Comparison of ENCODE assay signal across 19 mouse cellular contexts in genomic region chr5:141564197-141564596, GRCm38 (mm10).
A peak's percentile ranks its signal among the peaks of the same experiment; 100 is the strongest.
DNase-seq lines count a peak whose midpoint lies in the region; ATAC-seq and TF ChIP-seq lines count a peak whose summit lies in the region.
"Had no signal": no experiment of that assay in that cellular context is flagged by ENCODE, and none has a peak within 500 bp of the region (broad histone marks: within the 10 kb centered on the region; RNA-seq: fewer than 3 reads in every experiment).

No protein-coding gene starts in this region.

- no peak overlapping the region for H3K4me2 ChIP-seq in forebrain, postnatal 0 days (ENCODE audit: low read depth)
- H3K4me2 ChIP-seq in forebrain, embryonic 15.5 days (replicated peaks): no peak overlapping the region
- H3K4me2 ChIP-seq: forebrain, embryonic 13.5 days; hindbrain, embryonic 12.5 days; limb, embryonic 15.5 days had no signal

- WGBS in forebrain, postnatal 0 days: 84% methylated on average over 5 of the region's 5 CpGs
- 85% methylated on average over 5 of the region's 5 CpGs for WGBS in forebrain, embryonic 15.5 days

- no peaks in the 10 kb centered on the region for H3K4me1 ChIP-seq in forebrain, postnatal 0 days (ENCODE audit: insufficient read depth)
- H3K4me1 ChIP-seq in forebrain, embryonic 15.5 days: peaks cover 10% of the 10 kb centered on the region
- no peaks in the 10 kb centered on the region for H3K4me1 ChIP-seq in testis, adult 2 months (ENCODE audit: control insufficient read depth, insufficient read depth, low read length)

- H3K36me3 ChIP-seq in forebrain, postnatal 0 days (ENCODE audit: insufficient read depth): no peaks in the 10 kb centered on the region
- no peaks in the 10 kb centered on the region for H3K36me3 ChIP-seq in forebrain, embryonic 15.5 days
- H3K36me3 ChIP-seq in testis, adult 2 months (ENCODE audit: control insufficient read depth, insufficient read depth, low read length): no peaks in the 10 kb centered on the region
- H3K36me3 ChIP-seq: hindbrain, embryonic 12.5 days; limb, embryonic 15.5 days had no signal

- no peak overlapping the region for H3K27ac ChIP-seq in forebrain, postnatal 0 days (ENCODE audit: low read depth, low read length)
- no peak overlapping the region for H3K27ac ChIP-seq in forebrain, embryonic 15.5 days (replicated peaks)
- no peak overlapping the region for H3K27ac ChIP-seq in layer of hippocampus, adult 2 months
- H3K27ac ChIP-seq in testis, adult 2 months (ENCODE audit: control insufficient read depth, insufficient read depth, low read depth, low read length): no peak overlapping the region
- H3K27ac ChIP-seq: forebrain, embryonic 13.5 days; hindbrain, embryonic 12.5 days; limb, embryonic 15.5 days had no signal

- H3K4me3 ChIP-seq in forebrain, postnatal 0 days (ENCODE audit: low read depth, low read length): no peak overlapping the region
- no peak overlapping the region for H3K4me3 ChIP-seq in forebrain, embryonic 15.5 days
- H3K4me3 ChIP-seq in layer of hippocampus, adult 2 months: no peak overlapping the region
- no peak overlapping the region for H3K4me3 ChIP-seq in testis, adult 2 months (ENCODE audit: control insufficient read depth, low read depth, low read length)
- H3K4me3 ChIP-seq: forebrain, embryonic 13.5 days; hindbrain, embryonic 12.5 days; limb, embryonic 15.5 days had no signal

- ATAC-seq in forebrain, postnatal 0 days: no peak
- no peak for ATAC-seq in forebrain, embryonic 15.5 days (replicated peaks)
- ATAC-seq: forebrain, embryonic 13.5 days had no signal

- DNase-seq in forebrain, postnatal 0 days: no peak
- no peak for DNase-seq in layer of hippocampus, adult 2 months (ENCODE audit: low spot score in 2 of 2)
- DNase-seq in layer of hippocampus, adult 8-10 months (ENCODE audit: low spot score in 2 of 2): no peak
- no peak for DNase-seq in testis, postnatal 14 days (ENCODE audit: low spot score)
- DNase-seq in thymus, postnatal 14 days: no peak
- DNase-seq in right cerebral cortex, adult 18-20 months: no peak
- DNase-seq: adrenal gland, adult 2 months; cerebellum, adult 11-12 months; cerebellum, postnatal 36 days; heart, adult 11 months; kidney, postnatal 10 days; layer of hippocampus, adult 9-11 months; lung, postnatal 14 days; spleen, adult 18-20 months had no signal

- H3K9ac ChIP-seq in forebrain, postnatal 0 days: no peak overlapping the region
- no peak overlapping the region for H3K9ac ChIP-seq in forebrain, embryonic 15.5 days (replicated peaks)
- H3K9ac ChIP-seq: forebrain, embryonic 13.5 days; hindbrain, embryonic 12.5 days; limb, embryonic 15.5 days had no signal

- no peaks in the 10 kb centered on the region for H3K27me3 ChIP-seq in forebrain, postnatal 0 days (ENCODE audit: insufficient read depth, low read length)
- no peaks in the 10 kb centered on the region for H3K27me3 ChIP-seq in forebrain, embryonic 15.5 days
- H3K27me3 ChIP-seq in testis, adult 2 months (ENCODE audit: control insufficient read depth, insufficient read depth, low read length): no peaks in the 10 kb centered on the region
- H3K27me3 ChIP-seq: forebrain, embryonic 13.5 days; hindbrain, embryonic 12.5 days; limb, embryonic 15.5 days had no signal

- 0 out of 2 replicates have a peak, but pooled peaks have one; percentile 1 for TF ChIP-seq CTCF in forebrain, postnatal 0 days (IDR thresholded peaks at IDR 0.05; ENCODE audit: low read depth)
- TF ChIP-seq CTCF in layer of hippocampus, adult 2 months (conservative IDR thresholded peaks at IDR 0.05): peak; percentile 44
- TF ChIP-seq CTCF in testis, adult 2 months (IDR thresholded peaks at IDR 0.05; ENCODE audit: control insufficient read depth, insufficient read depth, insufficient replicate concordance, low read depth, low read length): peak; percentile 81; the same call in 1 of the 2 replicates

- no peaks in the 10 kb centered on the region for H3K9me3 ChIP-seq in forebrain, postnatal 0 days (ENCODE audit: low read length)
- H3K9me3 ChIP-seq in forebrain, embryonic 15.5 days: no peaks in the 10 kb centered on the region
- H3K9me3 ChIP-seq: forebrain, embryonic 13.5 days; hindbrain, embryonic 12.5 days; limb, embryonic 15.5 days had no signal

- no peak for TF ChIP-seq POLR2A in testis, adult 2 months (IDR thresholded peaks at IDR 0.05; ENCODE audit: control insufficient read depth, low read depth, low read length)

Comparison
In these comparisons a context has a peak if more than half of its experiments do, and no peak if none do; other contexts are left out.
1. CTCF ChIP-seq: peak in every context shown above with its lines; median percentile 81 in testis, adult 2 months; 44 in layer of hippocampus, adult 2 months; 1 in forebrain, postnatal 0 days.